Mouse (Mus musculus) embryonic facial prominence, embryonic 14.5 days (tissue): Measurements from ENCODE around the gene Id2. TPM values are rescaled to one million over a fixed set of nuclear protein-coding genes. Genes with fewer than 3 reads are reported as not detected.

Experiments
- ATAC-seq: fragments of 200-750 bp; cut with Nextera tagmentation; 2 replicates; pipeline ENCODE4 v1.8.0; 2017; ENCODE audit warnings: low read depth, moderate number of reproducible peaks, moderate TSS enrichment
- DNase-seq: peaks from one replicate; pipeline ENCODE4 v3.0.0-alpha.2; 2015; ENCODE audit warnings: low spot score
- H3K27ac ChIP-seq: fragments of 300-500 bp; sonication (generic); replicated peaks from 2 replicates; pipeline ENCODE4 v1.5.1; 2014; ENCODE audit warnings: low read depth, mild to moderate bottlenecking, low read length, moderate library complexity
- H3K27me3 ChIP-seq: fragments of 300-500 bp; sonication (generic); replicated peaks from 2 replicates; pipeline ENCODE4 v1.6.1; 2014; ENCODE audit warnings: low read length; ENCODE audit not compliant: control insufficient read depth, insufficient read depth
- H3K36me3 ChIP-seq: fragments of 300-500 bp; sonication (generic); 2 replicates; pipeline ENCODE4 v1.6.1; 2014; ENCODE audit warnings: low read length, mixed read lengths; ENCODE audit not compliant: control insufficient read depth, insufficient read depth
- H3K4me1 ChIP-seq: fragments of 300-500 bp; sonication (generic); 2 replicates; pipeline ENCODE4 v1.6.1; 2014; ENCODE audit warnings: antibody characterized with exemption, low read length; ENCODE audit not compliant: control insufficient read depth, insufficient read depth
- H3K4me2 ChIP-seq: fragments of 300-500 bp; sonication (generic); 2 replicates; pipeline ENCODE4 v1.6.1; 2014; ENCODE audit warnings: low read depth, mild to moderate bottlenecking, low read length, moderate library complexity, mixed read lengths
- H3K4me3 ChIP-seq: fragments of 300-500 bp; sonication (generic); 2 replicates; pipeline ENCODE4 v1.5.1; 2014; ENCODE audit warnings: low read depth, mild to moderate bottlenecking, low read length
- H3K9ac ChIP-seq: fragments of 300-500 bp; sonication (generic); 2 replicates; pipeline ENCODE4 v1.6.1; 2014; ENCODE audit warnings: low read depth, mild to moderate bottlenecking, low read length, moderate library complexity, mixed read lengths
- H3K9me3 ChIP-seq: fragments of 300-500 bp; sonication (generic); 2 replicates; pipeline ENCODE4 v1.6.1; 2016; ENCODE audit warnings: low read length; ENCODE audit not compliant: control insufficient read depth
- WGBS: fragments of 180-500 bp; shearing (Covaris S2); extraction: QIAGEN DNeasy Blood & Tissue Kit; methylation state at CpG from one replicate; pipeline ENCODE4 v1.1.7; 2014; 5-methylcytosine and 5-hydroxymethylcytosine counted together
- polyA plus RNA-seq: library from polyadenylated mRNA; unstranded; fragments of >200 nt; fragmentation: Nextera tagmentation; extraction: Ambion mirVana; gene quantifications from 2 replicates; pipeline ENCODE4 v1.2.1, GENCODE M21; 2014

Gene Id2
- polyA plus RNA-seq, 1 experiment from 2014 or later, result 301 TPM

GRCm38 (mm10) chr12:25083260-25084178 lies 13.4 kb downstream of the Id2 start:
- Histone ChIP-seq H3K27me3 (no peaks in the 10 kb centered on the region), H3K36me3 (no peaks in the 10 kb centered on the region), H3K27ac (no peak overlapping the region), H3K4me3 (0 out of 2 replicates have a peak overlapping the region, but pooled peaks have one; percentile 4), H3K4me2 (peak overlapping the region; percentile 33), H3K9me3 (no peaks in the 10 kb centered on the region), H3K9ac (no peak overlapping the region), H3K4me1 (peaks cover 4% of the 10 kb centered on the region; the same call in 1 of the 2 replicates)
- DNase-seq (peak; percentile 7), ATAC-seq (peak; percentile 60; the same call in 1 of the 2 replicates)
- 39% methylated on average over 26 of the region's 26 CpGs for WGBS

- WGBS, result 84% methylated on average over 3 of the region's 3 CpGs
- H3K9me3 ChIP-seq, result no peaks in the 10 kb centered on the region
- H3K36me3 ChIP-seq, result no peaks in the 10 kb centered on the region
- no peak overlapping the region for H3K4me3 ChIP-seq
- H3K27me3 ChIP-seq, result no peaks in the 10 kb centered on the region
- H3K9ac ChIP-seq, result no peak overlapping the region
- no peaks in the 10 kb centered on the region for H3K4me1 ChIP-seq
- DNase-seq (no peak), ATAC-seq (no peak)
- no peak overlapping the region for H3K4me2 ChIP-seq
- H3K27ac ChIP-seq, result no peak overlapping the region
Measured at GRCm38 (mm10) chr12:25074344-25074743, 22.6 kb downstream of the Id2 start.

GRCm38 (mm10) chr12:25073374-25073773 lies 23.6 kb downstream of the Id2 start:
- DNase-seq (no peak), ATAC-seq (no peak)
- Histone ChIP-seq H3K9ac (no peak overlapping the region), H3K4me1 (no peaks in the 10 kb centered on the region), H3K4me2 (no peak overlapping the region), H3K27me3 (no peaks in the 10 kb centered on the region), H3K9me3 (no peaks in the 10 kb centered on the region), H3K4me3 (no peak overlapping the region), H3K36me3 (no peaks in the 10 kb centered on the region), H3K27ac (no peak overlapping the region)
- WGBS, result 80% methylated on average over 4 of the region's 4 CpGs

- no peak for ATAC-seq
- no peaks in the 10 kb centered on the region for H3K9me3 ChIP-seq
- no peak overlapping the region for H3K27ac ChIP-seq
- no peak overlapping the region for H3K9ac ChIP-seq
- no peaks in the 10 kb centered on the region for H3K4me1 ChIP-seq
- 80% methylated on average over 6 of the region's 6 CpGs for WGBS
- peaks cover 15% of the 10 kb centered on the region for H3K36me3 ChIP-seq
- H3K4me3 ChIP-seq, result no peak overlapping the region
- no peak for DNase-seq
- H3K27me3 ChIP-seq, result no peaks in the 10 kb centered on the region
- no peak overlapping the region for H3K4me2 ChIP-seq
Measured at GRCm38 (mm10) chr12:25062264-25062663, 34.7 kb downstream of the Id2 start.

- DNase-seq (no peak), ATAC-seq (no peak)
- Histone ChIP-seq H3K4me1 (no peaks in the 10 kb centered on the region), H3K36me3 (peaks cover 25% of the 10 kb centered on the region), H3K9me3 (no peaks in the 10 kb centered on the region), H3K27me3 (no peaks in the 10 kb centered on the region), H3K4me2 (no peak overlapping the region), H3K4me3 (no peak overlapping the region), H3K27ac (no peak overlapping the region), H3K9ac (no peak overlapping the region)
- 84% methylated on average over 7 of the region's 7 CpGs for WGBS
Measured at GRCm38 (mm10) chr12:25060901-25061300, 36.0 kb downstream of the Id2 start.

GRCm38 (mm10) chr12:25059487-25060200 lies 37.3 kb downstream of the Id2 start:
- H3K4me2 ChIP-seq, result no peak overlapping the region
- 83% methylated on average over 9 of the region's 9 CpGs for WGBS

GRCm38 (mm10) chr12:25054963-25055362 lies 42.0 kb downstream of the Id2 start:
- Histone ChIP-seq H3K4me2 (no peak overlapping the region), H3K36me3 (peaks cover 77% of the 10 kb centered on the region), H3K4me3 (no peak overlapping the region), H3K4me1 (no peaks in the 10 kb centered on the region), H3K9me3 (no peaks in the 10 kb centered on the region), H3K27ac (no peak overlapping the region), H3K27me3 (no peaks in the 10 kb centered on the region), H3K9ac (no peak overlapping the region)
- ATAC-seq (no peak), DNase-seq (no peak)
- 50% methylated on average over 4 of the region's 4 CpGs for WGBS

More at GRCm38 (mm10) chr12:25059487-25060200, 37.3 kb downstream of the Id2 start:
- H3K27me3 ChIP-seq, result no peaks in the 10 kb centered on the region
- no peak for DNase-seq
- ATAC-seq, result no peak
- H3K9me3 ChIP-seq, result no peaks in the 10 kb centered on the region
- no peak overlapping the region for H3K4me3 ChIP-seq
- H3K27ac ChIP-seq, result no peak overlapping the region
- H3K9ac ChIP-seq, result no peak overlapping the region
- H3K4me1 ChIP-seq, result no peaks in the 10 kb centered on the region
- H3K36me3 ChIP-seq, result peaks cover 35% of the 10 kb centered on the region

GRCm38 (mm10) chr12:25054511-25054910 lies 42.4 kb downstream of the Id2 start:
- Histone ChIP-seq H3K9ac (no peak overlapping the region), H3K4me1 (no peaks in the 10 kb centered on the region), H3K36me3 (peaks cover 78% of the 10 kb centered on the region), H3K27ac (no peak overlapping the region), H3K27me3 (no peaks in the 10 kb centered on the region), H3K9me3 (no peaks in the 10 kb centered on the region), H3K4me2 (no peak overlapping the region), H3K4me3 (no peak overlapping the region)
- ATAC-seq, result no peak
- no peak for DNase-seq
- 77% methylated on average over 7 of the region's 7 CpGs for WGBS
